Mouse (Mus musculus): ENCODE results near the gene Krtap15.

DNA sequence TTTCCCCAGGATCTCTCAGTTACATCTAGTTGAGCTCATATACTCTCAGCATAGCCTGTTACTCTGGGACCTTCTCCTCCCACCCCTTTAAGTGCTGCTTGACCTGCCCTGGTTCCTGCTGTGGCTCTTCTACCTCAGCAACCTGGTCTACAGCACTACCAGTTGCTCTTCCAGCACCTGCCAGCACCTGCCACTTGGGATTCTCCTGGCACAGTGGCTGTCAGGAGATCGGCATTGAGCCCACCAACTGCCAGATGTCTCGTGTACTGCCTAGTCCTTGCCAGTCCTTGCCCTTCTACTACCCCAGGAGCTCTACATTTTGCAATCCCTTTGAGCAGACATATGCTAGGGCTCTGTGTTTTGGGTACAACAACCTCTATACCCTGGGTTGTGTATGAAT lies 33.2 kb upstream of the Krtap15 start:
- no peak for TF ChIP-seq POLR2A (IDR thresholded peaks at IDR 0.05; ENCODE audit: extremely low read depth, insufficient read depth, low read length)
- no peak for TF ChIP-seq CTCF (IDR thresholded peaks at IDR 0.05; ENCODE audit: extremely low read depth, insufficient read depth, low read length)
